Mouse (Mus musculus) frontal cortex, postnatal 10 days (tissue): ENCODE data around the gene Syngr4.
"Not testable (repeated sequence)": the region's sequence is repeated elsewhere in the genome, so short reads cannot be mapped to it uniquely, and the experiment has no call there.

Source experiments
- DNase-seq, 2 experiments: peaks; one replicate each; pipeline ENCODE4 v3.0.0; 2022; ENCODE audit warnings: low spot score in 2 of 2, mixed read lengths in 1 of 2

The Syngr4 gene

GRCm38 (mm10) chr7:45916056-45917003 is 19.8 kb upstream of the Syngr4 start:
- DNase-seq: peak; percentile 73 to 85

GRCm38 (mm10) chr7:45915011-45915410 is 18.5 kb upstream of the Syngr4 start:
- no peak for DNase-seq

- no peak for DNase-seq
Measured at GRCm38 (mm10) chr7:45914067-45914466, 17.6 kb upstream of the Syngr4 start.

GRCm38 (mm10) chr7:45909145-45909544 is 12.6 kb upstream of the Syngr4 start:
- DNase-seq: no peak

- no peak for DNase-seq
Measured at GRCm38 (mm10) chr7:45908384-45908783, 11.9 kb upstream of the Syngr4 start.

- DNase-seq: no peak
Measured at GRCm38 (mm10) chr7:45906622-45907021, 10.1 kb upstream of the Syngr4 start.

GRCm38 (mm10) chr7:45902481-45903002 is 6.0 kb upstream of the Syngr4 start:
- DNase-seq: no peak

GRCm38 (mm10) chr7:45901562-45901961 is 5.0 kb upstream of the Syngr4 start:
- DNase-seq: no peak

GRCm38 (mm10) chr7:45898125-45898524 is 1.6 kb upstream of the Syngr4 start:
- not testable (repeated sequence) for DNase-seq

GRCm38 (mm10) chr7:45897258-45897757 is 794 bp upstream of the Syngr4 start:
- peak; percentile 52 to 65 for DNase-seq

GRCm38 (mm10) chr7:45895931-45896516 is 490 bp downstream of the Syngr4 start:
- no peak for DNase-seq

- no peak for DNase-seq
Measured at GRCm38 (mm10) chr7:45892651-45893050, 3.9 kb downstream of the Syngr4 start.

GRCm38 (mm10) chr7:45887246-45887645 is 9.3 kb downstream of the Syngr4 start:
- no peak for DNase-seq

GRCm38 (mm10) chr7:45881011-45881410 is 15.5 kb downstream of the Syngr4 start:
- DNase-seq: no peak

GRCm38 (mm10) chr7:45880531-45880930 is 16.0 kb downstream of the Syngr4 start:
- no peak for DNase-seq

GRCm38 (mm10) chr7:45878278-45878677 is 18.2 kb downstream of the Syngr4 start, which contains the start of gene Grin2d:
TSS of gene Grin2d (minus strand) at chr7:45878378.
- not testable (repeated sequence) for DNase-seq

- no peak for DNase-seq
Measured at GRCm38 (mm10) chr7:45876895-45877294, 19.6 kb downstream of the Syngr4 start.

GRCm38 (mm10) chr7:45873061-45873947 is 23.2 kb downstream of the Syngr4 start:
- peak in 1 of 2 experiments; percentile 55 for DNase-seq

GRCm38 (mm10) chr7:45872624-45873023 is 23.9 kb downstream of the Syngr4 start, which contains the start of gene Kdelr1:
TSS of gene Kdelr1 (plus strand) at chr7:45872772.
- peak; percentile 79 to 89 for DNase-seq

GRCm38 (mm10) chr7:45870282-45871058 is 26.0 kb downstream of the Syngr4 start:
- DNase-seq: peak; percentile 41 to 42
